Mouse (Mus musculus) megakaryocyte, embryonic 14.5 days (primary cell): ENCODE measurements around the gene Rabl3. TPM values are rescaled to one million over a fixed set of nuclear protein-coding genes. Genes with fewer than 3 reads are reported as not detected.

Experiments
- H3K27me3 ChIP-seq: replicated peaks from 2 replicates; pipeline ENCODE3; 2012; ENCODE audit warnings: inconsistent platforms
- H3K36me3 ChIP-seq: replicated peaks from 2 replicates; pipeline ENCODE3; 2012; ENCODE audit warnings: low read length, inconsistent platforms, mixed read lengths
- H3K4me1 ChIP-seq: 2 replicates; pipeline ENCODE4 v1.6.1; 2012; ENCODE audit warnings: inconsistent platforms
- H3K4me3 ChIP-seq: replicated peaks from 2 replicates; pipeline ENCODE3; 2012; ENCODE audit warnings: moderate library complexity, mild to moderate bottlenecking, inconsistent platforms
- H3K9me3 ChIP-seq: 2 replicates; pipeline ENCODE4 v1.6.1; 2012; ENCODE audit warnings: inconsistent platforms
- FLI1 ChIP-seq: IDR thresholded peaks from 2 replicates; pipeline ENCODE4 v1.6.1; 2012; ENCODE audit warnings: low read length, inconsistent platforms, mixed read lengths
- GATA1 ChIP-seq: IDR thresholded peaks from 3 replicates; pipeline ENCODE4 v1.6.1; 2012; ENCODE audit warnings: mixed read lengths, low read length, inconsistent platforms, borderline replicate concordance
- polyA plus RNA-seq: library from polyadenylated mRNA; stranded (reverse); fragments of >175 nt; gene quantifications from 2 replicates; pipeline ENCODE4 v1.2.3, GENCODE M21; 2012; ENCODE audit warnings: low replicate concordance; ENCODE audit not compliant: insufficient read depth

The Rabl3 gene
- polyA plus RNA-seq, 1 experiment: 0.36 TPM

DNA sequence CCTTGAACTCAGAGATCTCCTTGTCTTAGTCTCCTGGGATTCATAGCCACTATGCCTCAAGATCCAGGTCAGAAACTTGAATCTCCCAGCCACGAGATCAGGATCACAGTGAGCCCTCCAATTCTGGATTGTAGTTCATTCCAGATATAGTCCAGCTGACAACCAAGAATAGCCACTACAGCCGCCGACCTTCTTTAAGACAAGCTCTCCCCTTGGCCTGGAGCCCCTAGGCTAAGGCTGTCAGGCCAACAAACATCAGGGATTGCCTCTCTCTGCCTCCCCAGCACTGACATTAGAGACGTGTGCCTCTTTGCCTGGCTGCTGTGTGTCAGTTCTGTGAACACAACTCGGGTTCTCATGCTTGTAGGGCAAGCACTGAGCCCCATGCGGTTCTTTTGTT is 1.1 kb downstream of the Rabl3 start:
- Histone ChIP-seq H3K27me3 (no peaks in the 10 kb centered on the region), H3K4me3 (peak overlapping the region; percentile 98), H3K36me3 (peaks cover 45% of the 10 kb centered on the region), H3K9me3 (no peaks in the 10 kb centered on the region), H3K4me1 (peaks cover 46% of the 10 kb centered on the region)
- TF ChIP-seq FLI1 (no peak), GATA1 (no peak)

DNA sequence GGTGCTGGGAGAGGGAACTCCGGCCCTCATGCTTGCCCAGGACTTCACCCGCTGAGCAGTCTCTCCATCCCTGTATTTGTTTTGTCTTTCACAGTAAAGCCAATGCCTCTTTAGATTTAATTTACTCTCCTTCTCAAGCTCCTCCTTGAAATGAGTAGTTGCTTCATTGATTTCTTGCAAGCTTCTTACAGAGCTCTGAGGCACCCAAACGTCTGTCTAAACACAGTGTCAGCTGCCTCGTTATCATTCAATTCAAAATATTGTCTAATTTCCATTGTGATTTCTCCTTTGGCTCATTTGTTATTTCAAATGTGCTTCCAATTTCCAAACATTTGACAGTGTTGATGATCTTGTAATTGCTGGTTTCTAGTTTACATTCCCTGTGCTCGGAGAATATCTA is 6.6 kb downstream of the Rabl3 start:
- no peaks in the 10 kb centered on the region for H3K27me3 ChIP-seq

DNA sequence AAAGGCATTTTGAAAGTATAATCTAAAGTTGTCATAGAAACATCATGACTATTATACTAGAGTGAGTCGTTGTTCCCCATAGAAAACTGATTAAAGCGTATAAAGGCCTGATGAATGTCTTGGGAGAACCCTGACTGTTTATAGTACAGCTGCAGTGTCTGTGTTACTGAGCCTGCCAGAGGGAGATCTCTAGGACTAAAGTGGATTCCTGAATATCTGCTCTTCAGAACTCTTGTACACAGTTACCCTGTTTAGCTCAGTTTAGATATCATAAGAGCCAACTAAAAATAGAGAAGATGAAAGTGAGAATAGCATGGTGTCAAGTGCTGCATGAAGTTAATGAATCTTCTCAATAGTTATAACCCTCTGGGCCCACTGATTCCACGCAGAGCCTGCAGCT is 10.6 kb downstream of the Rabl3 start:
- H3K4me1 ChIP-seq: peaks cover 9% of the 10 kb centered on the region; the same call in 1 of the 2 replicates
- no peak overlapping the region for H3K4me3 ChIP-seq
- no peak for TF ChIP-seq GATA1
- no peaks in the 10 kb centered on the region for H3K9me3 ChIP-seq
- H3K36me3 ChIP-seq: peaks cover 13% of the 10 kb centered on the region
- H3K27me3 ChIP-seq: no peaks in the 10 kb centered on the region

More for the DNA sequence above, 6.6 kb downstream of the Rabl3 start:
- H3K4me3 ChIP-seq: no peak overlapping the region
- H3K9me3 ChIP-seq: no peaks in the 10 kb centered on the region
- TF ChIP-seq FLI1 (no peak), GATA1 (no peak)
- H3K4me1 ChIP-seq: peaks cover 26% of the 10 kb centered on the region
- H3K36me3 ChIP-seq: peaks cover 40% of the 10 kb centered on the region

DNA sequence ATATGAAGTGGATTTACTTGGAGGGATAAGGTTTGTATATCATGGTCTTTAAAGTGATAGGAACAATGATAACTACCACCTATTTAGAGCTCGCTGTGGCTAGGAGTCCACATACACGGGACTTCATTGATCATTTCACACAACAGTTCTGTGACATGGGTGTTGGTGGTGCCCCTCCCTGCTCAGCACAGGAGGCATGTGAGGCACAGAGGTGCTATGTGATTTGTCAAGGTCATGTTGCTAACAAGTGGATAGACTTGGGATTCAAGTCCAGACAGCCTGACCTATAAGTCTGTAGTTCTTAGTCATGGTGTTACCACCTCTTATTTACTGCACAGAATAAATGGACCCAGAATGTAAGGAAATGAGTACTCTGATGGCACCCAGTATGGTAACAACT is 11.3 kb downstream of the Rabl3 start:
- Histone ChIP-seq H3K9me3 (no peaks in the 10 kb centered on the region), H3K4me1 (peaks cover 9% of the 10 kb centered on the region; the same call in 1 of the 2 replicates), H3K27me3 (no peaks in the 10 kb centered on the region), H3K4me3 (no peak overlapping the region), H3K36me3 (peaks cover 9% of the 10 kb centered on the region)
- TF ChIP-seq FLI1: no peak
- no peak for TF ChIP-seq GATA1

DNA sequence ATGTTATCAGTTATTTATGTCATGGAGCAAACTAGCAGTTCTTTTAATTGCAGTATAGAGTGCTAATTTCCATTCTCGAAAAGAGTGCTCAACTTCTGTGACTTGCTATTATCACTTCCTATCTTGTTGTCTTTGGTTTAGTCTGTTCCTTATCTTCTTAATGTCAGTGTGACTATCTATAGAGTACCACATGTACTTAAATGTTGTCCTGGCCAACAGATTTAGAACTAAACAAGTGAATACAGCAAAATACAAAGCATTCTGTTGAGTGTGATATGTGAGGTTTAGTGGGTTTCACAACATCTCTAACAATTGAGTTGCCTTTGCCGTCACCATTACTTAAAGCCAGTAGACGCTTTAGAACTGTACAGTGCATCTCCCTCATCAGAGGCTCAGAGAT is 13.1 kb downstream of the Rabl3 start:
- no peak for TF ChIP-seq GATA1
- no peak for TF ChIP-seq FLI1
- H3K9me3 ChIP-seq: no peaks in the 10 kb centered on the region
- peaks cover 22% of the 10 kb centered on the region for H3K36me3 ChIP-seq
- H3K4me1 ChIP-seq: peaks cover 9% of the 10 kb centered on the region; the same call in 1 of the 2 replicates
- no peaks in the 10 kb centered on the region for H3K27me3 ChIP-seq
- H3K4me3 ChIP-seq: no peak overlapping the region

DNA sequence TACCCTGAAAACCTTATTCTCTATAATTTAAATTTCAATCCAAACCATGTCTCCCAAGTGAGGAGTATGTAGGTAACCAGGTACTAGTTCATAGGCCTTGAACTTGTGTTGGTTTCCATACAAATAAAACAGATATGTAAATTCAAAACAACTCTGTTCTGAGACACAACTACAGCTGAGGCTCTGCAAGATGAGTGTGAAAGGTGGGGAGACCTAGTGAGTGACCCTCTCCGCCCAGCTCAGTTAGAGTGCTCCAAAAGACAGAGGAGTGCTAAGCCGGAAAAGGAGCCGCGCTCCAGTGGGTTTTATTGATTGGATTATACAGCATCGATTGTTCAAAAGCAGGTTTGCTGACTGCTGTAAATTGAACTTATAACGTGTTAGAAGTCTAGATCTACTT is 22.7 kb downstream of the Rabl3 start:
- H3K36me3 ChIP-seq: peaks cover 52% of the 10 kb centered on the region
- H3K9me3 ChIP-seq: no peaks in the 10 kb centered on the region
- no peaks in the 10 kb centered on the region for H3K27me3 ChIP-seq
- no peaks in the 10 kb centered on the region for H3K4me1 ChIP-seq
- no peak overlapping the region for H3K4me3 ChIP-seq
- no peak for TF ChIP-seq GATA1
- no peak for TF ChIP-seq FLI1

DNA sequence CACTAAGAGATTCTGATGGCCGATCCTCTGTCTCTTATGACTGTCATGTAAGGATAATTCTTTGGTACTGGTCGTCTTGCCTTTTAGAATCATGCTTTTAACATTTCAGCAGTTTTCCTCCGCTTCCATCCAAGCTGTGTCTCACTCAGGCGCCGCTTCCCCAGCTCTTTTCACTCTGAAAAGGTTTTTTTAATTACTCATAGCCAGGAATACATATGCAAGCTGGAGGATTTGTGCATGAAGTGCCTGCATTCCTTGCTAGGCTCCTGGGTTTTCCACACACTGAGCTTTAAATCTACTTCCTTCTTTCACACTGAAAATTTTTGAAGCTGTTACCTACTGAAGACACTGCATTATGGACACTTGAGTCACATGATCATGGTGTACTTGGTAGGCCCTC is 23.3 kb downstream of the Rabl3 start:
- no peak overlapping the region for H3K4me3 ChIP-seq
- no peaks in the 10 kb centered on the region for H3K9me3 ChIP-seq
- no peaks in the 10 kb centered on the region for H3K27me3 ChIP-seq
- H3K36me3 ChIP-seq: peaks cover 52% of the 10 kb centered on the region
- no peaks in the 10 kb centered on the region for H3K4me1 ChIP-seq
- TF ChIP-seq FLI1 (no peak), GATA1 (no peak)

DNA sequence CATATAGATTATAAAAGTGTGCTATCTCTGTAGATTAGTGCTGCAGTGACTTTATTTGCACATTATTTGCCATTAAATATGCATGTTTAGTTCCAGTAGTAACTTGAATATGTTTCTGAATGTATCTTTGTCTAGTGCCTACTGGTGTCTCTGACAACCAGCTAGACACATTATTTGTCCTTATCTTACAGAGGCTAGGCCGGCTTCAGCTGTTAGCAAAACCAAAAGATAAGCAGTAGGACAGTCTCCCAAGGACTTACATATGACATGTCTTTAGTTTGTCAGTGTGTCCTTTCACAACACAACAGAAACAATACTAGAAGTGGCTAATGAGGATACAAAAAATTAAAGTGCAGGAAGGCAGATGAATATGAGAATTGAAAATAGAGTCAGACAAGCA is 25.4 kb downstream of the Rabl3 start:
- no peaks in the 10 kb centered on the region for H3K27me3 ChIP-seq
- peaks cover 41% of the 10 kb centered on the region for H3K36me3 ChIP-seq
- H3K4me1 ChIP-seq: no peaks in the 10 kb centered on the region
- no peak overlapping the region for H3K4me3 ChIP-seq
- no peaks in the 10 kb centered on the region for H3K9me3 ChIP-seq
- TF ChIP-seq FLI1 (no peak), GATA1 (no peak)

DNA sequence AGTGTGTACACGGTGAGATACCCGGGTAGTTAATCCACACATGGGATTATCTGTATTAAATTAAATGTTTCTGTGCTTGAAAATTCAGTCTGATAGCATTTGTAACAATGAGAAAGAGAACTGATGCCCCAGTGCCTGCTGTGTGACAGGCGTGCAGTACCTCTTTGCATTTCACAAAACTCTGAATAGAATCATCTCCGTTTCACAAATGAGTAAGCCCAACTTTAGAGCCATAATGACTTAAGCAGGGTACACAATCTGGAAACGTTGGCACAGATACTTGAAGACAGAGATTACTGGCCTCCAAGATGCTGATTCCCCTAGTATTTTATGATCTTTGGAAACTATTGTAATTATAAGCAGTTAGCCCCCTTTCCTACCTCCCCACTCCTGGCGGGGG is 26.4 kb downstream of the Rabl3 start:
- Histone ChIP-seq H3K4me3 (no peak overlapping the region), H3K4me1 (no peaks in the 10 kb centered on the region), H3K27me3 (no peaks in the 10 kb centered on the region), H3K36me3 (peaks cover 41% of the 10 kb centered on the region), H3K9me3 (no peaks in the 10 kb centered on the region)
- no peak for TF ChIP-seq GATA1
- TF ChIP-seq FLI1: no peak

DNA sequence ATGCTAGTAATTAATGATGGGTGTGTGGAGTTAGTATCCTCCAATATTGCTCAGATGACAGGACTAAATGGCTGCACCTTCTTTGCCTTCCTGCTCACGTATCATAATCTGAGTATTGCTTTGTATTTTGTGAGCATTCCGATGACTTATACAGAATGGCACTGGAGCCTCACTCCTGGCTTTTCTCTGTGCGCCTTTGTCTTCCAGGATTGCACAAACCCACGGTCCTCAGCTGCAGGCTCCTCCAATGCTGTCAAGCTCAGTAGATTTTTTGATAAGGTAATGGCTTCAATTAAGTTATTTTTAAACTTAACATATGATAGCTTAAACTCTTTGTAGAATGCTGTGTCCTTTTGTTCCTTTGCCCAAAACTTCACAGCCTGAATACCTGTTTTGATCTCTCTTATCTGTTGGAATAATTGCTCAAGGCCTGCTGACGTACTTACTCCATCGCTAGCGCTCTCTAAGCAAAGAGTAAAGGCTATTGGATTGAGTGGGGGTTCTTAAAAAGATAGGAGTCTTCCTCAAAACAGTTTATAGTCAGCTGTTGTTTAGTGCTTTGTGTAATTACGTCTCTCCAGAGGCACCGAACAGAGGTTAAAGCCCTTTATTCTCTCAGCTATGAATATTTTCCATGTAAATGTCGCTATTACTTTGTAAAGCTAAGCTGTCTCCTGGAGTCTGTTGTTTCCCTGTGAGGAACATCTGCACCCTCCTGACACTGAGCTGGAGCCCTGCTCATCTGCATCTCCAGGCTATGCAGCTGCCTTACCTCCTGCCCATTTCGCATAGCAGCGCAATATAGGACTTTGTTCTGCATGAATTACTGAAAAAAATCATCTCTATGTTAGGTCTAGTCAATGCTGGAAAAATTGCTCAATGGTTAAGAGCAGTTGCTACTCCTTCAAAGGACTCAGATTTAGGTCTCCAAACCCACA is 27.7 kb downstream of the Rabl3 start:
- H3K9me3 ChIP-seq: 0 out of 2 replicates have a peak, but pooled peaks cover under 1% of the 10 kb centered on the region
- H3K27me3 ChIP-seq: no peaks in the 10 kb centered on the region
- H3K36me3 ChIP-seq: peaks cover 54% of the 10 kb centered on the region
- H3K4me3 ChIP-seq: no peak overlapping the region
- H3K4me1 ChIP-seq: no peaks in the 10 kb centered on the region
- no peak for TF ChIP-seq GATA1
- no peak for TF ChIP-seq FLI1

DNA sequence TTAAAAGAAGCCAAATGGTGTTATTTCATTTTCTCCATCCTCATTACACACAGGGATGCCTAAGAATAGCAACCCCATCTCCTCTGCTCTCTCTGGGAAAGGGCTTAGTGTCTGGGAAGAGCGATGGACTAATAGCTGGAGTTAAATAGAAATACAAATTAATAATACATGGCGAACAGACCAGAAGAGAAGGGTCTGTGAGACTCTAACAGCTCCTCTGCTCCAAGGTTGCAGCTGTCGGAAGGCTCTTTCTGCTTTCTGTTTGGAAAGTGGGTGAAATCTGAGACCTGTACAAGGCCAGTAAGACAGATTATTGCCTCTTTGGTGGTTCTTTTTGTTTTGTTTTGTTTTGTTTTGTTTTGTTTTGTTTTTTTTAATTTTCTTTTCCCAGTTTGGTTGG is 31.9 kb downstream of the Rabl3 start:
- Histone ChIP-seq H3K36me3 (peaks cover 41% of the 10 kb centered on the region), H3K4me1 (no peaks in the 10 kb centered on the region), H3K9me3 (peaks cover 6% of the 10 kb centered on the region; the same call in 1 of the 2 replicates), H3K4me3 (no peak overlapping the region), H3K27me3 (no peaks in the 10 kb centered on the region)
- TF ChIP-seq FLI1: no peak
- TF ChIP-seq GATA1: no peak
